Mouse (Mus musculus) layer of hippocampus, adult 11-12 months (tissue): ENCODE measurements around the gene Pmpca.

Source experiments
- DNase-seq: peaks from one replicate; pipeline ENCODE4 v3.0.0; 2022; ENCODE audit warnings: low spot score

Gene Pmpca

GRCm38 (mm10) chr2:26389154-26389690, at the start of gene Pmpca, which contains the start of gene Entr1:
Gene Pmpca (plus strand): TSS chr2:26389339.
Gene Entr1 (minus strand): TSS chr2:26389316.
- DNase-seq = peak; percentile 80

GRCm38 (mm10) chr2:26341510-26341981, 47.6 kb upstream of the Pmpca start:
- DNase-seq = no peak

- peak; percentile 75 for DNase-seq
Observed at GRCm38 (mm10) chr2:26342044-26342443, 47.1 kb upstream of the Pmpca start.

- no peak for DNase-seq
Observed at GRCm38 (mm10) chr2:26342609-26343490, 46.3 kb upstream of the Pmpca start.

- DNase-seq = no peak
Observed at GRCm38 (mm10) chr2:26348241-26348640, 40.9 kb upstream of the Pmpca start.

- peak; percentile 95 for DNase-seq
Observed at GRCm38 (mm10) chr2:26351358-26352290, 37.5 kb upstream of the Pmpca start, which contains the start of gene Dnlz. Gene Dnlz (minus strand): TSS chr2:26352110.

GRCm38 (mm10) chr2:26352291-26352910, 36.7 kb upstream of the Pmpca start:
- no peak for DNase-seq

GRCm38 (mm10) chr2:26353066-26353980, 35.8 kb upstream of the Pmpca start:
- DNase-seq = no peak

GRCm38 (mm10) chr2:26354401-26354800, 34.7 kb upstream of the Pmpca start:
- no peak for DNase-seq

GRCm38 (mm10) chr2:26356231-26356630, 32.9 kb upstream of the Pmpca start:
- no peak for DNase-seq

GRCm38 (mm10) chr2:26356678-26357077, 32.5 kb upstream of the Pmpca start:
- no peak for DNase-seq

GRCm38 (mm10) chr2:26357484-26357883, 31.7 kb upstream of the Pmpca start:
- DNase-seq = no peak

GRCm38 (mm10) chr2:26358667-26359320, 30.3 kb upstream of the Pmpca start:
- DNase-seq = no peak

GRCm38 (mm10) chr2:26359983-26360382, 29.2 kb upstream of the Pmpca start:
- DNase-seq = no peak

GRCm38 (mm10) chr2:26360772-26361171, 28.4 kb upstream of the Pmpca start, which contains the start of gene Card9:
Gene Card9 (minus strand): TSS chr2:26360918.
- DNase-seq = no peak

- no peak for DNase-seq
Observed at GRCm38 (mm10) chr2:26362991-26363390, 26.1 kb upstream of the Pmpca start.

- DNase-seq = no peak
Observed at GRCm38 (mm10) chr2:26363481-26363880, 25.7 kb upstream of the Pmpca start.

- no peak for DNase-seq
Observed at GRCm38 (mm10) chr2:26364738-26365465, 24.2 kb upstream of the Pmpca start.

- DNase-seq = no peak
Observed at GRCm38 (mm10) chr2:26367911-26368310, 21.2 kb upstream of the Pmpca start.
